Mouse (Mus musculus): ENCODE measurements around the gene Meis1. TPM values are rescaled to one million over a fixed set of nuclear protein-coding genes. Genes with fewer than 3 reads are reported as not detected.

The Meis1 gene
- total and polyA plus RNA-seq, 3 experiments, result 8.2 to 16.5 TPM; not detected in 1

DNA sequence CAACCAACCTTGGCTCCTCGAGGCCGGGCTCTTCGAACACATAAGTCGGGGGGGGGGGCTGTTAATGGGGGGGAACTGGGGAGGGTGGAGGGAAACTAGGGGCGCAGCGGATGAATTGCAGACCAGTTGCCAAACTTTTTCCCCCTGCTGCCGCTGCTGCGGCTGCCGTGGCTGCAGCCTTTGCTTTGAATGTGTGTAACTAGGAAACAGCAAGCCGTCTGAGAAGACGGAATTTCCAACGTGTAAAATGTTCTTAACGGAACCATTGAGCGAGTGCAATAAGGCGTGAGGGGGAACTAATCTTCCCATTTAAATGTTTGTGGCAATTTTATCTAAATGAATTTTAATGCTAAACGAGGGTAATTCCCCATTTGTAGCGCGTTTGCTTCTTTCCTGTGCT, 140.8 kb downstream of the Meis1 start:
- Histone ChIP-seq H3K4me3 (ENCODE audit: control insufficient read depth in 1 of 2, insufficient read depth in 1 of 2, low read depth in 2 of 2, low read length in 2 of 2) (peak overlapping the region; percentile 49 to 60), H3K9ac (ENCODE audit: control insufficient read depth, low read depth, low read length, poor library complexity, severe bottlenecking) (peak overlapping the region; percentile 74), H3K9me3 (replicated peaks; ENCODE audit: insufficient read depth, low read length) (no peaks in the 10 kb centered on the region)
- no peak for TF ChIP-seq NRF1 (IDR thresholded peaks at IDR 0.05; ENCODE audit: insufficient read depth, low read depth, low read length, poor library complexity, severe bottlenecking)
- TF ChIP-seq EP300 (IDR thresholded peaks at IDR 0.05; ENCODE audit: low read depth in 1 of 2, low read length in 2 of 2), result peak in 1 of 2 experiments; percentile 35; a peak in 1 of 4 replicates
- TF ChIP-seq ZMIZ1 (IDR thresholded peaks at IDR 0.05; ENCODE audit: low read depth, low read length), result no peak
- no peak for TF ChIP-seq MEF2A (IDR thresholded peaks at IDR 0.05; ENCODE audit: extremely low read depth, insufficient replicate concordance, low read depth, low read length, poor library complexity, severe bottlenecking)
- no peak; the same call in 1 of the 2 replicates for TF ChIP-seq MAZ (IDR thresholded peaks at IDR 0.05; ENCODE audit: low read depth, low read length)
- no peak; the same call in 1 of the 2 replicates for TF ChIP-seq TBP (IDR thresholded peaks at IDR 0.05; ENCODE audit: low read depth, low read length)
- peak; percentile 87 for TF ChIP-seq MXI1 (IDR thresholded peaks at IDR 0.05; ENCODE audit: low read depth, low read length)
- no peak for TF ChIP-seq GABPA (IDR thresholded peaks at IDR 0.05; ENCODE audit: low read depth, low read length)
- no peak for TF ChIP-seq POLR2AphosphoS2 (IDR thresholded peaks at IDR 0.05; ENCODE audit: low read length)
- TF ChIP-seq CTCF (IDR thresholded peaks at IDR 0.05 in 2 of 3, conservative IDR thresholded peaks at IDR 0.05 in 1 of 3; ENCODE audit: control insufficient read depth in 1 of 3, insufficient read depth in 1 of 3, low read depth in 2 of 3, low read length in 3 of 3, poor library complexity in 1 of 3, severe bottlenecking in 1 of 3), result no peak
- no peak for TF ChIP-seq CHD2 (IDR thresholded peaks at IDR 0.05; ENCODE audit: low read length)
- TF ChIP-seq ZKSCAN1 (IDR thresholded peaks at IDR 0.05; ENCODE audit: low read depth, low read length), result no peak
- no peak for TF ChIP-seq RCOR1 (IDR thresholded peaks at IDR 0.05; ENCODE audit: low read depth, low read length)
- TF ChIP-seq HCFC1 (IDR thresholded peaks at IDR 0.05; ENCODE audit: low read depth, low read length), result peak; percentile 29; the same call in 1 of the 2 replicates
- TF ChIP-seq POLR2A (IDR thresholded peaks at IDR 0.05; ENCODE audit: control insufficient read depth in 1 of 2, insufficient read depth in 1 of 2, low read depth in 1 of 2, low read length in 2 of 2, poor library complexity in 1 of 2), result no peak; a peak in 1 of 4 replicates
- no peak for TF ChIP-seq ZC3H11A (IDR thresholded peaks at IDR 0.05; ENCODE audit: low read depth, low read length)
- no peak for TF ChIP-seq USF1 (IDR thresholded peaks at IDR 0.05; ENCODE audit: low read depth, low read length)
- TF ChIP-seq RAD21 (IDR thresholded peaks at IDR 0.05; ENCODE audit: low read depth, low read length), result peak; percentile 19; the same call in 1 of the 2 replicates
- TF ChIP-seq ELF1 (IDR thresholded peaks at IDR 0.05; ENCODE audit: low read depth, low read length), result no peak
- no peak for TF ChIP-seq JUND (IDR thresholded peaks at IDR 0.05; ENCODE audit: low read depth, low read length)
- no peak for TF ChIP-seq E2F4 (IDR thresholded peaks at IDR 0.05; ENCODE audit: borderline replicate concordance, low read depth, low read length)
- TF ChIP-seq SMC3 (IDR thresholded peaks at IDR 0.05; ENCODE audit: low read depth, low read length), result peak; percentile 55
- no peak for TF ChIP-seq TCF12 (IDR thresholded peaks at IDR 0.05; ENCODE audit: low read depth, low read length)
- TF ChIP-seq ZNF384 (IDR thresholded peaks at IDR 0.05; ENCODE audit: low read depth, low read length), result no peak
- TF ChIP-seq GATA1 (IDR thresholded peaks at IDR 0.05; ENCODE audit: low read depth, low read length), result peak; percentile 38; the same call in 1 of the 2 replicates
- no peak for TF ChIP-seq CHD1 (IDR thresholded peaks at IDR 0.05; ENCODE audit: low read depth, low read length)
- no peak for TF ChIP-seq MYB (IDR thresholded peaks at IDR 0.05; ENCODE audit: low read depth, low read length)
- TF ChIP-seq USF2 (IDR thresholded peaks at IDR 0.05; ENCODE audit: borderline replicate concordance in 1 of 2, insufficient read depth in 1 of 2, low read depth in 1 of 2, low read length in 2 of 2), result no peak
- TF ChIP-seq TAL1 (IDR thresholded peaks at IDR 0.05; ENCODE audit: low read length), result no peak
- no peak for TF ChIP-seq UBTF (IDR thresholded peaks at IDR 0.05; ENCODE audit: borderline replicate concordance, insufficient read depth, low read depth, low read length)
- no peak for TF ChIP-seq BHLHE40 (IDR thresholded peaks at IDR 0.05; ENCODE audit: borderline replicate concordance, low read depth, low read length)
- TF ChIP-seq KAT2A (conservative IDR thresholded peaks at IDR 0.05; ENCODE audit: low read depth, low read length), result no peak
- TF ChIP-seq ETS1 (IDR thresholded peaks at IDR 0.05; ENCODE audit: low read depth, low read length), result peak; percentile 59; the same call in 1 of the 2 replicates
- TF ChIP-seq MAFK (IDR thresholded peaks at IDR 0.05; ENCODE audit: borderline replicate concordance, low read depth, low read length), result no peak
- TF ChIP-seq NELFE (IDR thresholded peaks at IDR 0.05; ENCODE audit: low read depth, low read length), result no peak
- TF ChIP-seq SIN3A (IDR thresholded peaks at IDR 0.05; ENCODE audit: low read length), result peak; percentile 84
- no peak for TF ChIP-seq POLR2AphosphoS5 (IDR thresholded peaks at IDR 0.05; ENCODE audit: borderline replicate concordance, low read depth, low read length)

More for the DNA sequence above, 140.8 kb downstream of the Meis1 start:
- peaks cover 0 to 6% of the 10 kb centered on the region in 2 experiments; a peak in 2 of 4 replicates for H3K36me3 ChIP-seq (ENCODE audit: control insufficient read depth in 1 of 2, insufficient read depth in 2 of 2, low read length in 2 of 2)
- H3K27ac ChIP-seq (ENCODE audit: control insufficient read depth, low read depth, low read length), result peak overlapping the region; percentile 70
- H3K79me2 ChIP-seq (ENCODE audit: control insufficient read depth, insufficient read depth, low read length, poor library complexity), result no peaks in the 10 kb centered on the region; the same call in 1 of the 2 replicates
- peaks cover 0 to 2% of the 10 kb centered on the region in 2 experiments; a peak in 1 of 4 replicates for H3K27me3 ChIP-seq (ENCODE audit: control insufficient read depth in 1 of 2, insufficient read depth in 2 of 2, low read length in 2 of 2)
- peak; percentile 87 for DNase-seq (ENCODE audit: low read depth, low spot score)
- H3K4me1 ChIP-seq (ENCODE audit: control insufficient read depth in 1 of 2, insufficient read depth in 2 of 2, low read length in 2 of 2), result peaks cover 2% of the 10 kb centered on the region in 2 experiments; a peak in 1 of 4 replicates
